Mouse (Mus musculus): ENCODE results near the gene Rora.

DNA sequence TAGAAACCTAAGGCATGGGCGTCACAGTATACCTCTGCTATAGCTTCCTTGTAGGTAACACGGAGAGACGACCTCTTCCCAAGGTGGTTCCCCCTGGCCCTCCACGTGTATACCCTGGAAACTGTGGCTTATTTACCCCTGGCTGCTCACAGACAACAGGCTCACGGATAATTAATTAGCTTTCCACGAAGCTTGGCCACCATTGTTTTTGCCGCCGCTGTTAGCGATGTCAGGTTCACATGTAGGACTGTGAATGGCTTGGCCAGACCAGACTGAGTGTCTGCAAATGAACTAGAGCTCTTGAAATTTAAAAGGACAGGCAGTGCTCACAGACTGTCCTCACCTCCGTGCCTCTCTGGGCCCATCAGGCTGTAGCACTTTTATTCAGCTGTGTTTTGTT is 483.8 kb downstream of the Rora start:
- TF ChIP-seq CTCF (IDR thresholded peaks at IDR 0.05; ENCODE audit: extremely low read depth, insufficient read length, insufficient replicate concordance, low read depth, low read length) = no peak
- no peak for TF ChIP-seq POLR2A (IDR thresholded peaks at IDR 0.05; ENCODE audit: low read depth, low read length)
